Mouse (Mus musculus) stomach, postnatal 0 days (tissue): Measurements from ENCODE around the gene Cers6.

ENCODE experiments used
- CTCF ChIP-seq: IDR thresholded peaks from 2 replicates; pipeline ENCODE4 v1.5.1; 2016; ENCODE audit warnings: antibody characterized with exemption, low read depth, mild to moderate bottlenecking, moderate library complexity
- EP300 ChIP-seq: optimal IDR thresholded peaks from 2 replicates; pipeline ENCODE3; 2016; ENCODE audit warnings: antibody characterized with exemption

GRCm38 (mm10) chr2:68917524-68917923 is 56.3 kb downstream of the Cers6 start:
- TF ChIP-seq EP300 (no peak), CTCF (no peak)
